Mouse (Mus musculus): ENCODE measurements at regions not wholly inside any gene's neighbourhood (a gene's known extent, or its start where the extent isn't known, plus 50 kb on each side); places are given as distances from the start of the nearest gene placed in this dataset.

DNA sequence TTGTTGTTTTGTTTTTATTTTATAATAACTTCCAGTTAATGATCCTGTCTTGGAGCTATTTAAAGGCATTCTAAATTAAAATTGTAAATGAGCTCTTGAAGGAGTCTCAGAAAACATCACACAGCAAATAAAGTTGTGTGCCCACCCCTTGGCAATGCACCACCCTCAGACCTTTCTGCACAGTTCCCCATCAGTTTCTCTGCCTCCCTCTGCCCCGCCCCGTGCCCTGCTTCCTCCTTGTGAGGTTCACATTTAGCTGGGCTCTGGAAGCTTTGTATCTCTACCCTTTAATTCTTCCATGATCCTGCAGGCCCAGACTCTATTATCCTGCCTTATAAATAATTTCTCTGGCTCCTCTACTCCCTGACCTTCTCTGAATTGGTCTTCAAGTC, 149.7 kb downstream of the Gm5426 start:
- TF ChIP-seq GATA1 (IDR thresholded peaks at IDR 0.05; ENCODE audit: borderline replicate concordance, low read length) = no peak
- TF ChIP-seq FLI1 (IDR thresholded peaks at IDR 0.05; ENCODE audit: low read length) = no peak

All from megakaryocyte, embryonic 14.5 days (primary cell).